Mouse (Mus musculus) left cerebral cortex, adult 18-20 months (tissue): ENCODE measurements at regions not wholly inside any gene's neighbourhood (a gene's known extent, or its start where the extent isn't known, plus 50 kb on each side); places are given as distances from the start of the nearest gene placed in this dataset.

Experiments used
- DNase-seq, 2 experiments: peaks; one replicate each; pipeline ENCODE4 v3.0.0; 2021 to 2022; ENCODE audit warnings: low spot score in 2 of 2, mixed read lengths in 1 of 2
- microRNA-seq, 2 experiments: library from miRNA; unstranded; fragments of <30 nt; microRNA quantifications; one replicate each; pipeline ENCODE4 v1.2.0; 2021

- no peak for DNase-seq
Observed at GRCm38 (mm10) chr9:89789926-89790325, 51.7 kb upstream of the Ankrd34c start.

- no peak for DNase-seq
Observed at GRCm38 (mm10) chr9:89788651-89789050, 50.4 kb upstream of the Ankrd34c start.

Small RNAs in the stretch of these regions (microRNA-seq; reads per million reads assigned to microRNA genes)
- gene Mir184, result 144 to 182 reads per million in 2 experiments
